ENCODE assay signal across 8 mouse cellular contexts in the genomic region with DNA sequence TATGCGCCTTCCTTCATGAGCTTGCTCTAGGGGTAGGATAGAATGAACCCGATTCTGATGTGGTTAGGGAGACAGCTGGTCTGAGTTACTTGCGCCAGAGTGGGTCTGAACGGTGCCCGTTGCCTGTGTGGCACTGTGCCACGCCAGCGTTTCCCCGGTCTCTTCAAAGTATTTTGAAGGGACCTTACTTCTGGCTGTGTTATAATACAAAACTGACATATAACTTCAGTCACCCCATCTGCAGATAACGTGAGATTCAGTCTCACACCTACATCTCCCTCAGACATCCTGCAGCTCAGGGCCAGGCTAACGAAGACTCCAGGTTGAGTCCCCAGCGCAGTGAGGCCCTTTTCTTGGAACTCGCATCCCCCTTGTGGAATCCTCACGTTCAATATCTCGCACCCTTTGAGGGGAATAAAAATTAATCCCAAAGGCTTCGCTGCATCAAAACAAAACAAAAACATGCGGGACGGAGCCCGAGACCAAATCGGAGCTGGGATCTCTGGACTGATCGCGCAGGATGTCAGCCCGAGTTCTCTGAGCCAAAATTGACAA. TPM values are rescaled to one million over a fixed set of nuclear protein-coding genes. Genes with fewer than 3 reads are reported as not detected.
A peak's percentile ranks its signal among the peaks of the same experiment; 100 is the strongest.
DNase-seq lines count a peak whose midpoint lies in the region; ATAC-seq and TF ChIP-seq lines count a peak whose summit lies in the region.

No protein-coding gene starts in this region.

- H3K4me3 ChIP-seq in heart, embryonic 16.5 days (ENCODE audit: low read length): peak overlapping the region; percentile 54
- peak overlapping the region; percentile 51; the same call in 1 of the 2 replicates for H3K4me3 ChIP-seq in brown adipose tissue, adult 24 weeks (ENCODE audit: insufficient read depth, low read depth, low read length)
- peak overlapping the region; percentile 36 for H3K4me3 ChIP-seq in hindbrain, embryonic 10.5 days
- H3K4me3 ChIP-seq in midbrain, postnatal 0 days (ENCODE audit: low read depth, low read length): no peak overlapping the region; the same call in 1 of the 2 replicates
- no peak overlapping the region for H3K4me3 ChIP-seq in liver, embryonic 12.5 days

- intact Hi-C loops in gastrocnemius, postnatal 36 days (cut with DNase I): no loop called here

- TF ChIP-seq CTCF in midbrain, postnatal 0 days (IDR thresholded peaks at IDR 0.05): no peak

- no peak overlapping the region for H3K27ac ChIP-seq in heart, embryonic 16.5 days (ENCODE audit: low read length)
- H3K27ac ChIP-seq in brown adipose tissue, adult 24 weeks (replicated peaks; ENCODE audit: low read depth, low read length): no peak overlapping the region
- no peak overlapping the region for H3K27ac ChIP-seq in hindbrain, embryonic 10.5 days
- no peak overlapping the region for H3K27ac ChIP-seq in midbrain, postnatal 0 days (ENCODE audit: low read depth, low read length)
- no peak overlapping the region for H3K27ac ChIP-seq in liver, embryonic 12.5 days

- H3K9ac ChIP-seq in heart, embryonic 16.5 days (ENCODE audit: low read length): no peak overlapping the region
- H3K9ac ChIP-seq in midbrain, postnatal 0 days (replicated peaks; ENCODE audit: low read length, poor library complexity, severe bottlenecking): no peak overlapping the region
- H3K9ac ChIP-seq in liver, embryonic 12.5 days: no peak overlapping the region

- WGBS in heart, embryonic 16.5 days: 2% methylated on average over 22 of the region's 22 CpGs
- WGBS in hindbrain, embryonic 10.5 days: 1% methylated on average over 22 of the region's 22 CpGs
- 2% methylated on average over 22 of the region's 22 CpGs for WGBS in midbrain, postnatal 0 days
- 6% methylated on average over 22 of the region's 22 CpGs for WGBS in liver, embryonic 12.5 days (ENCODE audit: insufficient replicate concordance)

- peak overlapping the region; percentile 72 for H3K4me2 ChIP-seq in heart, embryonic 16.5 days (ENCODE audit: low read depth, low read length)
- peak overlapping the region; percentile 28; the same call in 1 of the 2 replicates for H3K4me2 ChIP-seq in midbrain, postnatal 0 days (ENCODE audit: low read depth, low read length, poor library complexity, severe bottlenecking)
- H3K4me2 ChIP-seq in liver, embryonic 12.5 days: no peak overlapping the region

- ATAC-seq in heart, embryonic 16.5 days (replicated peaks; ENCODE audit: extremely low read depth, insufficient read depth, low FRiP score): no peak
- ATAC-seq in midbrain, postnatal 0 days (ENCODE audit: low FRiP score): no peak; the same call in 1 of the 2 replicates
- ATAC-seq in liver, embryonic 12.5 days: no peak

- H3K9me3 ChIP-seq in heart, embryonic 16.5 days (replicated peaks; ENCODE audit: control insufficient read depth, low read length): no peaks in the 10 kb centered on the region
- no peaks in the 10 kb centered on the region for H3K9me3 ChIP-seq in hindbrain, embryonic 10.5 days
- H3K9me3 ChIP-seq in midbrain, postnatal 0 days (ENCODE audit: low read length): no peaks in the 10 kb centered on the region
- no peaks in the 10 kb centered on the region for H3K9me3 ChIP-seq in liver, embryonic 12.5 days (replicated peaks)

- no peak for DNase-seq in heart, adult 9 months (ENCODE audit: low spot score in 2 of 2)
- DNase-seq in hindbrain, embryonic 10.5 days (ENCODE audit: low spot score): peak; percentile 56
- no peak for DNase-seq in midbrain, postnatal 0 days (ENCODE audit: low spot score)
- DNase-seq in gastrocnemius, postnatal 36 days: no peak
- DNase-seq in c-Kit-positive CD71-positive TER-119-positive erythroid progenitor cells, embryonic 14.5 days (ENCODE audit: low spot score): no peak

- H3K36me3 ChIP-seq in heart, embryonic 16.5 days (ENCODE audit: control insufficient read depth, insufficient read depth): no peaks in the 10 kb centered on the region
- H3K36me3 ChIP-seq in hindbrain, embryonic 10.5 days: no peaks in the 10 kb centered on the region
- no peaks in the 10 kb centered on the region for H3K36me3 ChIP-seq in midbrain, postnatal 0 days (ENCODE audit: insufficient read depth, low read length)
- no peaks in the 10 kb centered on the region for H3K36me3 ChIP-seq in liver, embryonic 12.5 days

- peaks cover 59% of the 10 kb centered on the region for H3K27me3 ChIP-seq in heart, embryonic 16.5 days (ENCODE audit: control insufficient read depth, insufficient read depth, low read length)
- peaks cover 96% of the 10 kb centered on the region for H3K27me3 ChIP-seq in hindbrain, embryonic 10.5 days (ENCODE audit: insufficient read depth, poor library complexity, severe bottlenecking)
- peaks cover 68% of the 10 kb centered on the region for H3K27me3 ChIP-seq in midbrain, postnatal 0 days (ENCODE audit: insufficient read depth, low read length)
- peaks cover 84% of the 10 kb centered on the region for H3K27me3 ChIP-seq in liver, embryonic 12.5 days (replicated peaks)

- peaks cover 13% of the 10 kb centered on the region for H3K4me1 ChIP-seq in heart, embryonic 16.5 days (ENCODE audit: control insufficient read depth, insufficient read depth, low read length)
- H3K4me1 ChIP-seq in brown adipose tissue, adult 24 weeks (ENCODE audit: control insufficient read depth, insufficient read depth, insufficient read length, low read length): peaks cover 6% of the 10 kb centered on the region
- H3K4me1 ChIP-seq in hindbrain, embryonic 10.5 days (replicated peaks): peaks cover 35% of the 10 kb centered on the region
- no peaks in the 10 kb centered on the region for H3K4me1 ChIP-seq in midbrain, postnatal 0 days (ENCODE audit: insufficient read depth, low read length)
- H3K4me1 ChIP-seq in liver, embryonic 12.5 days: peaks cover 22% of the 10 kb centered on the region; the same call in 1 of the 2 replicates

RNA-seq across cellular contexts. Expression of gene Eomes, which starts 1.7 kb away (rescaled TPM):
- 0.09 and 0.11 TPM in 2 replicates for polyA plus RNA-seq in heart, embryonic 16.5 days (2015; fragmentation: Nextera tagmentation; extraction: Ambion mirVana)
- polyA plus RNA-seq in brown adipose tissue, adult 24 weeks (2012; ENCODE audit: insufficient read depth, insufficient read length, missing spikeins): not detected in 2 replicates
- polyA plus RNA-seq in hindbrain, embryonic 10.5 days (2016; fragmentation: Nextera tagmentation; extraction: Ambion mirVana): 0.10 TPM in 1 of 2 replicates, not detected in the other
- total RNA-seq in midbrain, postnatal 0 days (2014; rRNA removed): 0.90 and 2.2 TPM in 2 replicates
- polyA plus RNA-seq in midbrain, postnatal 0 days (2015; fragmentation: Nextera tagmentation; extraction: Ambion mirVana): 0.15 and 0.19 TPM in 2 replicates
- not detected for total RNA-seq in gastrocnemius, postnatal 36 days (2021)
- polyA plus RNA-seq in liver, embryonic 12.5 days (2016; fragmentation: Nextera tagmentation; extraction: Ambion mirVana): not detected in 2 replicates

RNA-seq across cellular contexts. Expression of gene Golga4, which starts 29.8 kb away (rescaled TPM):
- polyA plus RNA-seq in heart, embryonic 16.5 days (2015; fragmentation: Nextera tagmentation; extraction: Ambion mirVana): 51.5 and 54.6 TPM in 2 replicates
- polyA plus RNA-seq in brown adipose tissue, adult 24 weeks (2012; ENCODE audit: insufficient read depth, insufficient read length, missing spikeins): 43.9 and 49.9 TPM in 2 replicates
- 34.2 and 42.9 TPM in 2 replicates for polyA plus RNA-seq in hindbrain, embryonic 10.5 days (2016; fragmentation: Nextera tagmentation; extraction: Ambion mirVana)
- total RNA-seq in midbrain, postnatal 0 days (2014; rRNA removed): 34.5 and 57.9 TPM in 2 replicates
- 21.0 and 26.2 TPM in 2 replicates for polyA plus RNA-seq in midbrain, postnatal 0 days (2015; fragmentation: Nextera tagmentation; extraction: Ambion mirVana)
- total RNA-seq in gastrocnemius, postnatal 36 days (2021): 100 to 1,000 TPM; 262 to 330 TPM
- polyA plus RNA-seq in liver, embryonic 12.5 days (2016; fragmentation: Nextera tagmentation; extraction: Ambion mirVana): 27.5 and 28.2 TPM in 2 replicates

Comparison
In these comparisons a context has a peak if more than half of its experiments do, and no peak if none do; other contexts are left out.
1. H3K4me3 ChIP-seq: peak in heart, embryonic 16.5 days (single experiment), brown adipose tissue, adult 24 weeks (single experiment) and hindbrain, embryonic 10.5 days (single experiment); none in midbrain, postnatal 0 days (single experiment) and liver, embryonic 12.5 days (single experiment).